Mouse (Mus musculus) heart, embryonic 11.5 days (tissue): ENCODE results near the gene Cldn12. TPM values are rescaled to one million over a fixed set of nuclear protein-coding genes. Genes with fewer than 3 reads are reported as not detected.

Source experiments
- ATAC-seq: fragments of 200-750 bp; cut with Nextera tagmentation; replicated peaks from 2 replicates; pipeline ENCODE4 v1.8.0; 2017; ENCODE audit warnings: moderate library complexity; ENCODE audit not compliant: insufficient number of reproducible peaks, low FRiP score, low TSS enrichment
- H3K27ac ChIP-seq: fragments of 300-500 bp; sonication (generic); 2 replicates; pipeline ENCODE4 v1.5.1; 2014; ENCODE audit warnings: mild to moderate bottlenecking, low read depth, low read length
- H3K27me3 ChIP-seq: fragments of 300-500 bp; sonication (generic); 2 replicates; pipeline ENCODE4 v1.6.1; 2014; ENCODE audit warnings: mild to moderate bottlenecking, low read length, mixed read lengths; ENCODE audit not compliant: control insufficient read depth, insufficient read depth
- H3K36me3 ChIP-seq: fragments of 300-500 bp; sonication (generic); 2 replicates; pipeline ENCODE4 v1.6.1; 2014; ENCODE audit warnings: mild to moderate bottlenecking, low read length, moderate library complexity, mixed read lengths; ENCODE audit not compliant: control insufficient read depth, insufficient read depth
- H3K4me1 ChIP-seq: fragments of 300-500 bp; sonication (generic); 2 replicates; pipeline ENCODE4 v1.6.1; 2014; ENCODE audit warnings: low read length; ENCODE audit not compliant: control insufficient read depth, insufficient read depth
- H3K4me2 ChIP-seq: fragments of 300-500 bp; sonication (generic); 2 replicates; pipeline ENCODE4 v1.6.1; 2014; ENCODE audit warnings: mild to moderate bottlenecking, moderate library complexity
- H3K4me3 ChIP-seq: fragments of 300-500 bp; sonication (generic); 2 replicates; pipeline ENCODE4 v1.5.1; 2014; ENCODE audit warnings: low read depth, low read length
- H3K9ac ChIP-seq: fragments of 300-500 bp; sonication (generic); 2 replicates; pipeline ENCODE4 v1.6.1; 2014; ENCODE audit warnings: mild to moderate bottlenecking, low read depth, low read length, moderate library complexity
- H3K9me3 ChIP-seq: fragments of 300-500 bp; sonication (generic); replicated peaks from 2 replicates; pipeline ENCODE4 v1.6.1; 2016; ENCODE audit warnings: low read length; ENCODE audit not compliant: control insufficient read depth
- WGBS: fragments of 180-500 bp; shearing (Covaris S2); extraction: QIAGEN DNeasy Blood & Tissue Kit; methylation state at CpG from one replicate; pipeline ENCODE4 v1.1.7; 2014; ENCODE audit not compliant: insufficient replicate concordance; 5-methylcytosine and 5-hydroxymethylcytosine counted together
- polyA plus RNA-seq: library from polyadenylated mRNA; unstranded; fragments of >200 nt; fragmentation: Nextera tagmentation; extraction: Ambion mirVana; gene quantifications from 2 replicates; pipeline ENCODE4 v1.2.1, GENCODE M21; 2014

Gene Cldn12
- polyA plus RNA-seq, 1 experiment from 2014 or later = 18.5 TPM

DNA sequence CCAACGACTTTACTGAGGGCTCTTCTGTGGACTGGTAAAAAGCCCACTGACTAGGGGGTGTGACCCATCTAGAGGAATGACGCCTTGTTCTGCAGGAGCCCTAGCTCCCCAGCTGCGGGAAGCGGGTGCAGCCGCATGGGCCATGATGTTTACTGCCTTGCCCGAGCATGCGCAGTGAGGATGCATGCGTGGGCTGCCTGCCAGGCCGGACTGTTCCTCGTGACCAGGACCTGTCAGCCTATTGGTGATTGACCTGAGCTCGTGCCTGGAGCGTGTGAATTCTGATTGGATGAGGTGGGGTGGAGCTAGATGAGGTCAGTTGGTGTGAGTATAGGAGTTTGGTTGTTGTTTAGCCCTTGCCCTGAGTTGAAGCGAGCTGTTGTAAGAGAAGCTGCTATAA, 10.3 kb downstream of the Cldn12 start:
- Histone ChIP-seq H3K9me3 (no peaks in the 10 kb centered on the region), H3K36me3 (no peaks in the 10 kb centered on the region), H3K27me3 (no peaks in the 10 kb centered on the region), H3K27ac (no peak overlapping the region), H3K4me1 (no peaks in the 10 kb centered on the region), H3K9ac (no peak overlapping the region), H3K4me2 (no peak overlapping the region), H3K4me3 (no peak overlapping the region)
- no peak for ATAC-seq
- WGBS = 88% methylated on average over 13 of the region's 13 CpGs

DNA sequence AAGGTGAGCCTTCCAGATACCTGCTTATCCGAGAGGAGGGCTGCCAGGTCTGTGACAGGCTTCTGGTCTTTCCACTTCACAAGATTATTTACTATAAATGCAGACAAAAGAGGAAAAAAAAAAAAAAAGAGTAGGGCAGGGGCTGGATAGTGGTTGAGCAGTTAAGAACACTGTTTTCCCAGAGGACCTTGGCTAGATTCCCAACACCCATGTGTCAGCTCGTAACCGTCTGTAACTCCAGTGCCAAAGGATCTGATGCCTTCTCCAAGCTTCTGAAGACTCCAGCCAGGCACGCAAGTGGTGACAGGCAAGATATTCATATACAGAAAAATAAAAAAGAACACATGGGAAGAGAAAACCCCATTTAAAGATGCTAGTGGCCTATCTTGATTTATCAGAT, 11.4 kb downstream of the Cldn12 start:
- ATAC-seq = no peak
- Histone ChIP-seq H3K4me1 (no peaks in the 10 kb centered on the region), H3K36me3 (no peaks in the 10 kb centered on the region), H3K27ac (no peak overlapping the region), H3K4me2 (no peak overlapping the region), H3K9me3 (no peaks in the 10 kb centered on the region), H3K4me3 (no peak overlapping the region), H3K9ac (no peak overlapping the region), H3K27me3 (no peaks in the 10 kb centered on the region)
- WGBS = 82% methylated on average over 4 of the region's 4 CpGs

DNA sequence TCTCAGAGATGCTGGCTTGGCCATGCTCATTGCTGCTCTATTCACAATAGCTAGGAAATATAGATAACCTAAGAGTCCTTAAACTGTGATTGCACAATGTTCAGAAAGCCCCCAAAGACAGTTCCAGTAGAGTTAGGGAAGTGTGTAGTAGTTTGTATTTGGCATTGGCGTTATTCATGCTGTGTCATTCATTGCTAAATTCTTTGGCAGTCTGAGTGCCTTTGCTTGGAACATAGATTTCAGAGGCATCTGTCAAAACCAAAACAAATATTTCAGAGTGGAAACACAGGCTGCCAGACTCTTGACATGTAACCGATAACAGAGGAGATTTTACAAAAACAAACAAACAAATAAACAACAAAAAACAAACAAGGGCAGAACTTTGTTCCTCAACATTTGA, 13.2 kb downstream of the Cldn12 start:
- WGBS = 82% methylated on average over 2 of the region's 2 CpGs

GRCm38 (mm10) chr5:5496393-5496792, 18.4 kb downstream of the Cldn12 start:
- H3K9me3 ChIP-seq = no peaks in the 10 kb centered on the region
- no peaks in the 10 kb centered on the region for H3K36me3 ChIP-seq
- H3K4me3 ChIP-seq = no peak overlapping the region
- no peak overlapping the region for H3K4me2 ChIP-seq
- H3K27ac ChIP-seq = no peak overlapping the region
- 67% methylated on average over 3 of the region's 3 CpGs for WGBS
- H3K4me1 ChIP-seq = no peaks in the 10 kb centered on the region
- no peaks in the 10 kb centered on the region for H3K27me3 ChIP-seq
- ATAC-seq = no peak
- no peak overlapping the region for H3K9ac ChIP-seq

More for the DNA sequence above, 13.2 kb downstream of the Cldn12 start:
- no peak overlapping the region for H3K4me2 ChIP-seq
- no peaks in the 10 kb centered on the region for H3K27me3 ChIP-seq
- H3K9me3 ChIP-seq = no peaks in the 10 kb centered on the region
- no peak overlapping the region for H3K9ac ChIP-seq
- H3K27ac ChIP-seq = no peak overlapping the region
- no peaks in the 10 kb centered on the region for H3K4me1 ChIP-seq
- H3K36me3 ChIP-seq = no peaks in the 10 kb centered on the region
- H3K4me3 ChIP-seq = no peak overlapping the region
- no peak for ATAC-seq

DNA sequence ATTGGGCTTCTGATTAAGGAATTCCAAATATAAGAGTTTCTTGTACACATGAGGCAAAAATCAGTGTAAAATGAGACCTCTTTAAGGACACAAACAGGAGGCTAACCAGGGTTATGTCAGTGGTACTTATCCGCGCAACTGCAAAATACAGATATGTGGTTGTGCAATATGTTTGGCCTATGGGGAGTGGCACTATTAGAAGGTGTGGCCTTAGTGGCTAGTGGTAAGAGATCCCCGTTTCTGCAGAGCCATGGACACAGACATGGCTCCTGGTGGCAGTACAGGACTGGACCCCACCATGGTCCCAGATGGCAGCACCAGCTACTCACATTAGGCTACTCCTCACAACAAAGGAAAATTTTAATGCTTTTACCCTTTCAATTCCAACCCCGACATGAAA, 19.7 kb downstream of the Cldn12 start:
- Histone ChIP-seq H3K4me3 (no peak overlapping the region), H3K4me2 (no peak overlapping the region), H3K27ac (no peak overlapping the region), H3K36me3 (no peaks in the 10 kb centered on the region), H3K9ac (no peak overlapping the region), H3K4me1 (no peaks in the 10 kb centered on the region), H3K27me3 (no peaks in the 10 kb centered on the region), H3K9me3 (no peaks in the 10 kb centered on the region)
- WGBS = 78% methylated on average over 4 of the region's 4 CpGs
- no peak for ATAC-seq

GRCm38 (mm10) chr5:5494269-5495005, 20.3 kb downstream of the Cldn12 start:
- Histone ChIP-seq H3K27me3 (no peaks in the 10 kb centered on the region), H3K27ac (no peak overlapping the region), H3K4me2 (peak overlapping the region; percentile 42), H3K9ac (no peak overlapping the region), H3K9me3 (no peaks in the 10 kb centered on the region), H3K4me1 (no peaks in the 10 kb centered on the region), H3K4me3 (no peak overlapping the region), H3K36me3 (no peaks in the 10 kb centered on the region)
- WGBS = 37% methylated on average over 16 of the region's 16 CpGs
- no peak for ATAC-seq

DNA sequence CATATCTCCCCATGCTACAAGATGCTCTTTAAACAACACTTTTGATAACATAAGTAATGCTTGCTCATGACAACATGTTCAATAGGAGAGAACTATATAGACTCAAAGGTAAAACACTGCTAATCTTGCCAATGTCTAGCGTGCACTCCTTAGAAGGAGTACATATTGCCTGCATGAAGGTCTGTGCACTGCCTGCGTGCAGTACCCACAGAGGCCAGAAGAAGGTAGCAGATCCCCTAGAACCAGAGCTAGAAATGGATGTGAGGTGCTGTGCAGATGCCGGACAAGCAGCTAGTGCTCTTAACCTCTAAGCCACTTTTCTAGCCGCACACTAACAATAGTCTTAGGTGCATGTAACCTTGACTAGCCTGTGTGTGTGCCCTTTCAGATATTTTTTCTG, 22.6 kb downstream of the Cldn12 start:
- H3K9me3 ChIP-seq = no peaks in the 10 kb centered on the region
- no peak overlapping the region for H3K4me2 ChIP-seq
- H3K27me3 ChIP-seq = no peaks in the 10 kb centered on the region
- no peak overlapping the region for H3K4me3 ChIP-seq
- no peaks in the 10 kb centered on the region for H3K36me3 ChIP-seq
- H3K9ac ChIP-seq = no peak overlapping the region
- 86% methylated on average over 4 of the region's 4 CpGs for WGBS
- no peak overlapping the region for H3K27ac ChIP-seq
- ATAC-seq = no peak
- no peaks in the 10 kb centered on the region for H3K4me1 ChIP-seq

GRCm38 (mm10) chr5:5486071-5486470, 28.7 kb downstream of the Cldn12 start:
- no peaks in the 10 kb centered on the region for H3K36me3 ChIP-seq
- ATAC-seq = no peak
- H3K27ac ChIP-seq = no peak overlapping the region
- no peaks in the 10 kb centered on the region for H3K9me3 ChIP-seq
- H3K9ac ChIP-seq = no peak overlapping the region
- H3K4me3 ChIP-seq = no peak overlapping the region
- no peak overlapping the region for H3K4me2 ChIP-seq
- WGBS = 51% methylated on average over 3 of the region's 3 CpGs
- no peaks in the 10 kb centered on the region for H3K4me1 ChIP-seq
- no peaks in the 10 kb centered on the region for H3K27me3 ChIP-seq

DNA sequence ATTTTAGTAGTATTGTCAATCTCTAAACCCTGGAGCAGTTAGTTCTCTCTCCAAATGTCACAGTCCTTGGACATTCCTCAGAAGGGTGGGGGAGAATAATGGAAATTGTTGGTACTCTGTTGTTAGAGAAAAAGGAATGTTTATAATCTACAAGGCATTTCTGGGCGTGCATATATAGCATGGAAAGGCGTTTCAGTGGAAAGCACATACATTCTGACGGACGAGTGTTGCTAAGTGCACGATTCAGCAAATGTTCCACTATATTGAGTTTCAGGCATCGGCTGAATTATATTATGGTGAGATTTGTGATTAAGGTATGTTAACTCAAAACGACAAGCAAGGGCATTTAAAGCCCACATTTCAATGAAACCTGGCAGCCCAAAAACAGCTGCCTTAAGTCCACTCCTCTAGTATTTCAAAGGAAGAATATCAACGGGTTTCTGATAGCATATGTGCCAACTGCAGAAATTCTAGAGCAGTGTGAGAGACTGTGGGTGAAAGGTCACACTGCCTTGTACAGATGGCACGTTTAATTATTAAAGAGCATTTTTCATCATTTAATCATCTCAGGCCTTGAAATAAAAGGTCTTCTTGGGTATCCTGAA, 31.4 kb downstream of the Cldn12 start:
- Histone ChIP-seq H3K9ac (no peak overlapping the region), H3K4me2 (no peak overlapping the region), H3K9me3 (no peaks in the 10 kb centered on the region), H3K4me3 (no peak overlapping the region), H3K27ac (no peak overlapping the region), H3K36me3 (no peaks in the 10 kb centered on the region), H3K4me1 (no peaks in the 10 kb centered on the region), H3K27me3 (no peaks in the 10 kb centered on the region)
- ATAC-seq = no peak
- 67% methylated on average over 9 of the region's 9 CpGs for WGBS
